Mouse (Mus musculus) erythroblast, embryonic 14.5 days (primary cell): ENCODE measurements at regions not wholly inside any gene's neighbourhood (a gene's known extent, or its start where the extent isn't known, plus 50 kb on each side); places are given as distances from the start of the nearest gene placed in this dataset.

Experiments
- GATA1 ChIP-seq: IDR thresholded peaks from 2 replicates; pipeline ENCODE4 v1.6.1; 2012; ENCODE audit warnings: low read length, inconsistent platforms, mixed read lengths
- TAL1 ChIP-seq: IDR thresholded peaks from 3 replicates; pipeline ENCODE4 v1.6.1; 2012; ENCODE audit warnings: low read length, inconsistent platforms, mixed read lengths

DNA sequence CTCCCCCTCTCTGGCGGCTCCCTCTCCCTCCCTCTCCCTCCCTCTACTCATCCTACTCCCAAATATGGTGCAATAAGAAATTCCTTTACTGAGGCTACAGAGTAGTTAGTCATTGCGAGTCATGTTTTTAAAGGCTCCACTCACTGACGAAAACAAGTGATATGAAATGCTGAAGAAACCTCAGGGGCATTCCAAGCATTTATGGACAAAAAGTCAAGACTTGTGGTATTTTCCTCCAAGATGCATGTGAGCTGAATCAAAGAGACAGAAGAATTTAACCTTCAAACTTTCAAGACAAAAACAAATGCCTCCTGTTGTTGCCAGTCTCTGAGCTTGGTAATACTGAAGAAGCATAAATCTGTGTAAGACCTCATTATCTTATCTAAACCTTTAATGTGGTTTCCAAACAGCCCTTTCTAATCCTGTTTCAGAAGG, 710.5 kb upstream of the Cited2 start:
- TF ChIP-seq TAL1 (no peak), GATA1 (no peak)
